Mouse (Mus musculus) liver, adult 2 months (tissue): ENCODE data around the gene Atrnl1. TPM values are rescaled to one million over a fixed set of nuclear protein-coding genes. Genes with fewer than 3 reads are reported as not detected.

Experiments
- DNase-seq: peaks from one replicate; pipeline ENCODE4 v3.0.0-alpha.2; 2011; ENCODE audit warnings: low read depth, low spot score; ENCODE audit errors: extremely low read depth
- H3K27ac ChIP-seq: fragments of 200-500 bp; replicated peaks from 2 replicates; pipeline ENCODE4 v1.5.1; 2012; ENCODE audit warnings: low read depth, mild to moderate bottlenecking, control low read depth, inconsistent platforms, low read length; ENCODE audit not compliant: insufficient read depth
- H3K27me3 ChIP-seq: fragments of 200-500 bp; 2 replicates; pipeline ENCODE4 v1.6.1; 2012; ENCODE audit warnings: mild to moderate bottlenecking, moderate library complexity, low read length, inconsistent platforms; ENCODE audit not compliant: control insufficient read depth, insufficient read depth
- H3K36me3 ChIP-seq: fragments of 200-500 bp; 2 replicates; pipeline ENCODE4 v1.6.1; 2012; ENCODE audit warnings: low read length, inconsistent platforms; ENCODE audit not compliant: control insufficient read depth, insufficient read depth
- H3K4me1 ChIP-seq: fragments of 200-500 bp; 2 replicates; pipeline ENCODE4 v1.6.1; 2011; ENCODE audit warnings: low read length; ENCODE audit not compliant: control insufficient read depth, insufficient read depth
- H3K4me3 ChIP-seq: fragments of 200-500 bp; 2 replicates; pipeline ENCODE4 v1.5.1; 2011; ENCODE audit warnings: low read depth, mild to moderate bottlenecking, control low read depth, low read length, moderate library complexity; ENCODE audit not compliant: insufficient read depth
- H3K79me2 ChIP-seq: fragments of 200-500 bp; 2 replicates; pipeline ENCODE4 v1.6.1; 2012; ENCODE audit warnings: inconsistent platforms, mild to moderate bottlenecking, low read length, moderate library complexity; ENCODE audit not compliant: control insufficient read depth, insufficient read depth
- H3K9ac ChIP-seq: fragments of 200-500 bp; 2 replicates; pipeline ENCODE4 v1.6.1; 2012; ENCODE audit warnings: low read depth, mild to moderate bottlenecking, control low read depth, inconsistent platforms, low read length
- CTCF ChIP-seq: fragments of 200-500 bp; IDR thresholded peaks from 2 replicates; pipeline ENCODE4 v1.5.1; 2011; ENCODE audit warnings: low read depth, low read length, control low read depth
- POLR2A ChIP-seq: fragments of 200-500 bp; IDR thresholded peaks from 2 replicates; pipeline ENCODE4 v1.6.1; 2011; ENCODE audit warnings: low read length, control low read depth; ENCODE audit not compliant: insufficient read depth; ENCODE audit errors: extremely low read depth
- WGBS: fragments of 180-500 bp; shearing (Covaris S2); methylation state at CpG from one replicate; pipeline ENCODE4 v1.1.7; 2018; 5-methylcytosine and 5-hydroxymethylcytosine counted together
- polyA plus RNA-seq: library from polyadenylated mRNA; depleted of rRNA; stranded (reverse); fragments of >200 nt; gene quantifications from 2 replicates; pipeline ENCODE4 v1.2.3, GENCODE M21; 2012
- total RNA-seq: library from RNA; depleted of rRNA; stranded (reverse); fragments of >200 nt; gene quantifications from 2 replicates; pipeline ENCODE4 v1.2.3, GENCODE M21; 2014

Atrnl1 gene
- total and polyA plus RNA-seq, 2 experiments = 5.2 to 25.4 TPM

DNA sequence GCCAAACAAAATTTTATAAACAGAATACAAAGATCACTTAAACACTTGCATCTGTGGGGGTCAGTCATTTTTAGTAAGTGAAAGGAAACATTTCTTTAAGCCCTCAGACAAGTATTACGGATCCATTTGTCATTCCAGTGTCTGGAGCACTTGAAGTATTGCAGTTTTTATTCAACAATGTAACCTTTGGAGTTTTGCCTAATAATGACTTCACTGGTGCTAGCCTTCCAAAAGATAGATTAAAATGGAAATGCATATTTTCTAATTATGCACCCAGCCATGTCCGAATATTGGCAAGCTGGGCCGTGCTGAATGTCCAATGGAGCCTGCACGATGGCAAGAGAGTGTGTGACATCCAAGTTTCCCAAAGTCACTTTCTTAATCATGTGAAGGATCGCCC is 513.7 kb downstream of the Atrnl1 start:
- Histone ChIP-seq H3K79me2 (no peaks in the 10 kb centered on the region), H3K4me1 (no peaks in the 10 kb centered on the region), H3K27ac (no peak overlapping the region), H3K9ac (no peak overlapping the region), H3K36me3 (no peaks in the 10 kb centered on the region), H3K4me3 (no peak overlapping the region), H3K27me3 (no peaks in the 10 kb centered on the region)
- no peak for TF ChIP-seq POLR2A
- no peak for TF ChIP-seq CTCF
- no peak for DNase-seq
- WGBS = 91% methylated on average over 5 of the region's 5 CpGs

DNA sequence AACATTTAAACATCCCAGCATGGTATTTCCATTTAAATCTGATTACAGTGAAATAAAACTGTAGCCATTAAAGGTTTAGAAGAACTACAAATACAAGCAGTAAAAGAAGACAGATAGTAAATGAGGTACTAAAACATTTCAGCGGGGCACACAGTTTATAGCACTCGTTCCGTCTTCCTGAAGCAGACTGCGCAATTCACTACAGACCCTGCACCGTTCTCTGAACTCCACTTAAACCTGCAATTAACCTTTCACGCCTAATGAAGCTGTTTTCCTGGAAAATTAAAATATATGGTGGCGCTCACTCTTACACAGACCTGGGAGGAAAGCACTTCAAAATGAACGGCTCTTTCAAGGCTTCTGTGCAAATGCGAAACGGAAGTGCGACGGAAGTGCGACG is 514.2 kb downstream of the Atrnl1 start:
- H3K27ac ChIP-seq = no peak overlapping the region
- no peak overlapping the region for H3K9ac ChIP-seq
- H3K79me2 ChIP-seq = no peaks in the 10 kb centered on the region
- no peaks in the 10 kb centered on the region for H3K27me3 ChIP-seq
- no peak overlapping the region for H3K4me3 ChIP-seq
- WGBS = 98% methylated on average over 14 of the region's 14 CpGs
- H3K4me1 ChIP-seq = no peaks in the 10 kb centered on the region
- TF ChIP-seq CTCF (no peak), POLR2A (no peak)
- DNase-seq = no peak
- no peaks in the 10 kb centered on the region for H3K36me3 ChIP-seq

DNA sequence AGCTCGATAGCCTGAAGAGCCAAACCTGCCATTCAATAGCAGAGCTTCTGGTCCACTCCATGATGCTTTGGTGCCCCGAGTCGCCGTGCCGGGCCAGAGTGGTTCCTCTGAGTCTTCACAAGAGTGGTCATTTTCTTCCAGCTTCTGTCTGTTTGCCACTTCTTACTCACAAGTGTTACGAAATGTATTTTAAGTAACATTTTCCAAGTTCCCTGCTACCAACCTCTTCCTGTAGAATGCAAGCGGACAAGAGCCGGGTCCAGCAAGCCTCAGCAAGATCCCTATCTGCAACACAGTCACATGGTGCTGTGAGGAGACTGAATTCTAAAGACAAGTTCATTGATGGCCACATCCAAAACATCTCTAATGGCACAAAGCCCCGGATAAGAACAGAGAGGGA is 521.1 kb downstream of the Atrnl1 start:
- no peaks in the 10 kb centered on the region for H3K79me2 ChIP-seq
- DNase-seq = no peak
- no peak overlapping the region for H3K9ac ChIP-seq
- no peak overlapping the region for H3K27ac ChIP-seq
- WGBS = 89% methylated on average over 9 of the region's 9 CpGs
- H3K27me3 ChIP-seq = no peaks in the 10 kb centered on the region
- peaks cover 7% of the 10 kb centered on the region; the same call in 1 of the 2 replicates for H3K36me3 ChIP-seq
- no peak for TF ChIP-seq CTCF
- no peak for TF ChIP-seq POLR2A
- H3K4me3 ChIP-seq = no peak overlapping the region
- H3K4me1 ChIP-seq = no peaks in the 10 kb centered on the region

DNA sequence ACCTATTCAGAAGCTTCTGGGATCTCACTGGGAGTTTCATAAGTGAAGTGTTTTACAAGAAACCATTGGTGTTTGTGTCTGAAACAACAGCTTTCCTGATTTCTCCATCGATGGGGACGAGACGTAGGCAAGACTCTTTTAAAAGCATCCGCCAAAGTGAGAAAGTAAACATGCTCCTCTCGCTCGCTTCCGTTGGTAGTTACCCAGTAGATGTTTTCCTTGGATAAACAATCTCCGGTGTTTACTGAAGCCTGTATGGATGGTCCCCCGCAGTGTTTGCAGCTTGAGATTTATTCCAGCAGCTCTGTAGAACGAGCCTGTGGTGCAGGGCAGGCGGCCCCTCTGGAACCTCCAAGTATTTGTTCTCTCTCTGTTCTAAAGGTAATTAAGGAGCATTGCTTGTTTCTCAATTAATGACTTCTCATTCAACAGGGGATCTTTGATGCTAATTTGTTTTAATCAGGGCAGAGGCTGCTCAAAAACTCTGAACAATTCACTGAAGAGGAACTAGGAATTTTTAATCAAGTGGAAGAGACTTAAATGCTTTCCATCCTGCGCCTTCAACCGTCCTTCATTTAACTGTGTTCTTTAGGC is 529.5 kb downstream of the Atrnl1 start:
- H3K4me3 ChIP-seq = no peak overlapping the region
- DNase-seq = no peak
- H3K36me3 ChIP-seq = no peaks in the 10 kb centered on the region
- no peaks in the 10 kb centered on the region for H3K27me3 ChIP-seq
- H3K27ac ChIP-seq = no peak overlapping the region
- no peaks in the 10 kb centered on the region for H3K79me2 ChIP-seq
- no peak overlapping the region for H3K9ac ChIP-seq
- 38% methylated on average over 13 of the region's 13 CpGs for WGBS
- TF ChIP-seq CTCF (no peak), POLR2A (no peak)
- no peaks in the 10 kb centered on the region for H3K4me1 ChIP-seq

DNA sequence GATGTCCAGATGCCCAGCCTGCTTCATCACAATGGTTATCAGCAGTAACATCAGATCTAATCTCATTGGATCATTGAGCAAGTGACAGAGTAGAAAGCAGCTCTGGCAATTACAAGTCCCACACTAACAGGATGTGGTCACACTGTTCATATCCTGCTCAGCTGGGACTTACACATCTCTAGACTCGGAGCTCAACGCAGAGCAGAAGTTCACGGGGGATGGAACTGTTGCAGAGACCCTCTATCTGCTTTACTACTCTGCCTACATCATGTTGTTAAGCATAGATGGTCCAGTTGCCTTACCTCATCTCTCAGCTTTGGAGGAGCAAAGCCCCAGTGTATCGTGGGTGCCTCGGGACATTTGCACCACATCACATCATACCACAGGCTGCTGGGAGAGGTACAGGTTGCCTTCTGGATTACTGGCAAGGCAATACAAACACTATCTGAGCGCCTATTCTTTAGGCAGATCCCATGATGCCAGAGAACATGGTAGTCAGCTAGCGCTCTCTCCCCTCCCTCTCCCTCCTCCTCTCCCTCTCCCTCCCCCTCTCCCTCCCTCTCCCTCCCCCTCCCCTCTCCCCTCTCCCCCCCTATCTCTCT is 533.1 kb downstream of the Atrnl1 start:
- Histone ChIP-seq H3K36me3 (no peaks in the 10 kb centered on the region), H3K4me1 (no peaks in the 10 kb centered on the region), H3K27ac (no peak overlapping the region), H3K79me2 (no peaks in the 10 kb centered on the region), H3K4me3 (no peak overlapping the region), H3K27me3 (no peaks in the 10 kb centered on the region), H3K9ac (no peak overlapping the region)
- TF ChIP-seq POLR2A (no peak), CTCF (no peak)
- WGBS = 85% methylated on average over 7 of the region's 7 CpGs
- no peak for DNase-seq

DNA sequence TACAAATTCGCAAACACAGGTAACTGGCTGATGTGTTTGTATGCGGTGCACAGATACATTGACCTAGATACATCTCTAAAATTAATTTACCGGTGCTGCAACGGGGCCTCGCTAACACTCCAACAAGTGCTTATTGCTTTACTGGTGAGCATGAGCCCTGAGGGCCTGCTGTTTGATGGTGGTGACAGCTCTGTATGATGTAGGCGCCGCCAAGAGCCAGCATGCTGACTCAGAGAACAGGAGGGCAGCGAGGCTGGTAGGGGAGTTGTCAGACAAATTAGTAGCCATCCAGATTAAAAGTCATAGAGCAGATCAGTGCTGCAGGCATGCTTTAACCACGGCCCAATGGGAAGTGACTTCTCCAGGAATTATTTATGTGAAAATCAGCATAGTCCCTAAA is 534.7 kb downstream of the Atrnl1 start:
- DNase-seq = no peak
- H3K79me2 ChIP-seq = no peaks in the 10 kb centered on the region
- WGBS = 86% methylated on average over 9 of the region's 9 CpGs
- no peak overlapping the region for H3K4me3 ChIP-seq
- H3K4me1 ChIP-seq = no peaks in the 10 kb centered on the region
- TF ChIP-seq CTCF = no peak
- TF ChIP-seq POLR2A = no peak
- no peaks in the 10 kb centered on the region for H3K27me3 ChIP-seq
- H3K36me3 ChIP-seq = no peaks in the 10 kb centered on the region
- no peak overlapping the region for H3K27ac ChIP-seq
- H3K9ac ChIP-seq = no peak overlapping the region
